Mouse (Mus musculus) liver, embryonic 14.5 days (tissue): Measurements from ENCODE around the gene Uri1. TPM values are rescaled to one million over a fixed set of nuclear protein-coding genes. Genes with fewer than 3 reads are reported as not detected.

Experiments
- ATAC-seq: fragments of 200-750 bp; cut with Nextera tagmentation; 2 replicates; pipeline ENCODE4 v1.8.0; 2017; ENCODE audit warnings: moderate number of reproducible peaks, mild to moderate bottlenecking, moderate library complexity; ENCODE audit not compliant: insufficient read depth
- DNase-seq, 3 experiments: peaks; one replicate each; pipeline ENCODE4 v3.0.0-alpha.2; 2012 to 2013; ENCODE audit warnings: low read depth in 3 of 3, low spot score in 3 of 3
- H3K27ac ChIP-seq: fragments of 300-500 bp; sonication (generic); 2 replicates; pipeline ENCODE4 v1.5.1; 2014; ENCODE audit warnings: moderate library complexity, mild to moderate bottlenecking, control low read depth, inconsistent platforms
- H3K27me3 ChIP-seq: fragments of 300-500 bp; sonication (generic); 2 replicates; pipeline ENCODE4 v1.6.1; 2014; ENCODE audit warnings: mild to moderate bottlenecking, low read length, moderate library complexity; ENCODE audit not compliant: control insufficient read depth, insufficient read depth
- H3K36me3 ChIP-seq: fragments of 300-500 bp; sonication (generic); replicated peaks from 2 replicates; pipeline ENCODE4 v1.6.1; 2014; ENCODE audit warnings: low read depth; ENCODE audit not compliant: control insufficient read depth, insufficient read depth
- H3K4me1 ChIP-seq, 2 experiments: fragments of 200-500 bp in 1 of 2; fragments of 300-500 bp in 1 of 2; sonication (generic) in 1 of 2; replicated peaks; 2 replicates each; pipeline ENCODE4 v1.6.1; 2012 to 2014; ENCODE audit warnings: antibody characterized with exemption in 1 of 2, inconsistent platforms in 1 of 2, low read length in 1 of 2; ENCODE audit not compliant: control insufficient read depth in 2 of 2, insufficient read depth in 2 of 2
- H3K4me2 ChIP-seq: fragments of 300-500 bp; sonication (generic); 2 replicates; pipeline ENCODE4 v1.6.1; 2014; ENCODE audit warnings: low read depth, mild to moderate bottlenecking, control low read depth, moderate library complexity
- H3K4me3 ChIP-seq, 2 experiments: fragments of 200-500 bp in 1 of 2; fragments of 300-500 bp in 1 of 2; sonication (generic) in 1 of 2; 2 replicates each; pipeline ENCODE4 v1.5.1; 2012 to 2014; ENCODE audit warnings: low read depth in 2 of 2, low read length in 2 of 2, mild to moderate bottlenecking in 2 of 2, control low read depth in 1 of 2, inconsistent platforms in 1 of 2, moderate library complexity in 1 of 2; ENCODE audit not compliant: insufficient read depth in 1 of 2
- H3K9ac ChIP-seq: fragments of 300-500 bp; sonication (generic); replicated peaks from 2 replicates; pipeline ENCODE4 v1.6.1; 2014; ENCODE audit warnings: mild to moderate bottlenecking, control low read depth, moderate library complexity
- H3K9me3 ChIP-seq: fragments of 300-500 bp; sonication (generic); 2 replicates; pipeline ENCODE4 v1.6.1; 2016; ENCODE audit warnings: low read length, mixed read lengths; ENCODE audit not compliant: control insufficient read depth
- CTCF ChIP-seq: IDR thresholded peaks from 2 replicates; pipeline ENCODE4 v1.5.1; 2016; ENCODE audit warnings: antibody characterized with exemption, low read depth, control low read depth
- EP300 ChIP-seq: IDR thresholded peaks from 2 replicates; pipeline ENCODE4 v1.6.1; 2016; ENCODE audit warnings: antibody characterized with exemption, low read depth
- WGBS: fragments of 180-500 bp; shearing (Covaris S2); extraction: QIAGEN DNeasy Blood & Tissue Kit; methylation state at CpG from one replicate; pipeline ENCODE4 v1.1.7; 2014; ENCODE audit not compliant: insufficient replicate concordance; 5-methylcytosine and 5-hydroxymethylcytosine counted together
- polyA plus RNA-seq, 2 experiments: library from polyadenylated mRNA; depleted of rRNA in 1 of 2; stranded (reverse) in 1 of 2; unstranded in 1 of 2; fragments of >200 nt; fragmentation: Nextera tagmentation in 1 of 2; extraction: Ambion mirVana in 1 of 2; gene quantifications; 2 replicates each; pipeline versions ENCODE4 v1.2.1 to v1.2.3; 2012 to 2014

The Uri1 gene
- polyA plus RNA-seq, 2 experiments: 7.2 to 11.9 TPM

- peak; percentile 79 for ATAC-seq
- H3K9me3 ChIP-seq: no peaks in the 10 kb centered on the region
- no peak overlapping the region for H3K4me2 ChIP-seq
- H3K27ac ChIP-seq: no peak overlapping the region
- TF ChIP-seq CTCF (no peak), EP300 (no peak)
- no peak overlapping the region for H3K9ac ChIP-seq
- WGBS: 46% methylated on average over 3 of the region's 3 CpGs
- peak; percentile 22 to 28 (median 27) for DNase-seq
- no peak overlapping the region for H3K4me3 ChIP-seq
- H3K36me3 ChIP-seq: no peaks in the 10 kb centered on the region
- H3K4me1 ChIP-seq: peaks cover 0 to 4% of the 10 kb centered on the region in 2 experiments; a peak in 2 of 4 replicates
- no peaks in the 10 kb centered on the region for H3K27me3 ChIP-seq
Measured at GRCm38 (mm10) chr7:37931631-37932030, 91.7 kb downstream of the Uri1 start.

- Histone ChIP-seq H3K36me3 (no peaks in the 10 kb centered on the region), H3K9ac (no peak overlapping the region), H3K4me2 (no peak overlapping the region), H3K4me3 (no peak overlapping the region), H3K27ac (no peak overlapping the region), H3K4me1 (peaks cover 0 to 4% of the 10 kb centered on the region in 2 experiments; a peak in 2 of 4 replicates), H3K27me3 (no peaks in the 10 kb centered on the region), H3K9me3 (no peaks in the 10 kb centered on the region)
- TF ChIP-seq CTCF (no peak), EP300 (no peak)
- ATAC-seq (no peak), DNase-seq (no peak)
- WGBS: 48% methylated on average over 5 of the region's 5 CpGs
Measured at GRCm38 (mm10) chr7:37929738-37930137, 93.6 kb downstream of the Uri1 start.

DNA sequence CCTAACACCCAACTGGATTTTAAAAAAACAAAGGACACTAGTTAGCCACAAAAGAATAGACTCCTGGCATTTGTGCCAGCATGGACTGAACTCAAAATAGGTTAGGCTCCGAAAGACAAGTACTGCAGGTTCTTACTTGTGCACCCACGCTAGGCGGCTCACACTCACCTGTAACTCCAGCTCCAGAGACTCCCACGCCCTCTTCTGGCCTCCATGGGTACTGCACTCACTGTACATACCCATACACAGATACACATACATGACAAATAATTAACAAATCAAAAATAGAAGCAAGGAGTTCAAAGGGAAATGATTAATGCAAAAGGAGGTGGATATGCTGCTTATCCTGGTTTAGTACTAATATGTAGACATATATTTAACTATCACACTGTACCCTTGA, 100.4 kb downstream of the Uri1 start:
- Histone ChIP-seq H3K9me3 (no peaks in the 10 kb centered on the region), H3K4me1 (no peaks in the 10 kb centered on the region), H3K4me3 (no peak overlapping the region), H3K27ac (no peak overlapping the region), H3K36me3 (no peaks in the 10 kb centered on the region), H3K4me2 (no peak overlapping the region), H3K27me3 (no peaks in the 10 kb centered on the region), H3K9ac (no peak overlapping the region)
- no peak for ATAC-seq
- TF ChIP-seq CTCF (peak; percentile 49), EP300 (no peak)
- 60% methylated on average over 4 of the region's 4 CpGs for WGBS
- no peak for DNase-seq

- Histone ChIP-seq H3K27me3 (no peaks in the 10 kb centered on the region), H3K4me1 (no peaks in the 10 kb centered on the region), H3K9ac (no peak overlapping the region), H3K36me3 (no peaks in the 10 kb centered on the region), H3K9me3 (no peaks in the 10 kb centered on the region), H3K4me3 (no peak overlapping the region), H3K4me2 (no peak overlapping the region), H3K27ac (no peak overlapping the region)
- ATAC-seq (no peak), DNase-seq (no peak)
- 66% methylated on average over 17 of the region's 17 CpGs for WGBS
- TF ChIP-seq EP300 (no peak), CTCF (no peak)
Measured at GRCm38 (mm10) chr7:37921681-37922430, 101.5 kb downstream of the Uri1 start.

- Histone ChIP-seq H3K9me3 (no peaks in the 10 kb centered on the region), H3K9ac (no peak overlapping the region), H3K36me3 (no peaks in the 10 kb centered on the region), H3K4me2 (no peak overlapping the region), H3K4me1 (no peaks in the 10 kb centered on the region), H3K4me3 (no peak overlapping the region), H3K27ac (no peak overlapping the region), H3K27me3 (no peaks in the 10 kb centered on the region)
- TF ChIP-seq CTCF (no peak), EP300 (no peak)
- no peak for DNase-seq
- 47% methylated on average over 10 of the region's 10 CpGs for WGBS
- ATAC-seq: no peak
Measured at GRCm38 (mm10) chr7:37918926-37919325, 104.4 kb downstream of the Uri1 start.
